ENCODE assay signal across 13 mouse cellular contexts in genomic region chr4:155208613-155209012, GRCm38 (mm10). TPM values are rescaled to one million over a fixed set of nuclear protein-coding genes. Genes with fewer than 3 reads are reported as not detected.
DNase-seq lines count a peak whose midpoint lies in the region; ATAC-seq and TF ChIP-seq lines count a peak whose summit lies in the region.
"Had no signal": no experiment of that assay in that cellular context is flagged by ENCODE, and none has a peak within 500 bp of the region (broad histone marks: within the 10 kb centered on the region; RNA-seq: fewer than 3 reads in every experiment).

No protein-coding gene starts in this region.

- peaks cover 47% of the 10 kb centered on the region for H3K4me1 ChIP-seq in liver, postnatal 0 days (ENCODE audit: insufficient read depth)
- peaks cover 39% of the 10 kb centered on the region for H3K4me1 ChIP-seq in embryonic facial prominence, embryonic 12.5 days
- H3K4me1 ChIP-seq in limb, embryonic 13.5 days, result peaks cover 82% of the 10 kb centered on the region

- no peaks in the 10 kb centered on the region; the same call in 1 of the 2 replicates for H3K36me3 ChIP-seq in liver, postnatal 0 days (replicated peaks; ENCODE audit: insufficient read depth, low read length)
- peaks cover 9% of the 10 kb centered on the region; the same call in 1 of the 2 replicates for H3K36me3 ChIP-seq in embryonic facial prominence, embryonic 12.5 days
- H3K36me3 ChIP-seq in limb, embryonic 13.5 days, result peaks cover 36% of the 10 kb centered on the region

- H3K4me3 ChIP-seq in gastrocnemius, adult 2 months, result peak overlapping the region; percentile 13
- H3K4me3 ChIP-seq in liver, postnatal 0 days (ENCODE audit: low read depth, low read length), result no peak overlapping the region
- no peak overlapping the region for H3K4me3 ChIP-seq in embryonic facial prominence, embryonic 12.5 days
- no peak overlapping the region for H3K4me3 ChIP-seq in limb, embryonic 13.5 days

- no peaks in the 10 kb centered on the region for H3K9me3 ChIP-seq in liver, postnatal 0 days (ENCODE audit: low read length)
- H3K9me3 ChIP-seq in embryonic facial prominence, embryonic 12.5 days, result no peaks in the 10 kb centered on the region
- no peaks in the 10 kb centered on the region for H3K9me3 ChIP-seq in limb, embryonic 13.5 days

- TF ChIP-seq CTCF in gastrocnemius, adult 2 months (IDR thresholded peaks at IDR 0.05), result no peak
- TF ChIP-seq CTCF in liver, postnatal 0 days (IDR thresholded peaks at IDR 0.05; ENCODE audit: low read depth), result no peak

- TF ChIP-seq EP300 in liver, postnatal 0 days (IDR thresholded peaks at IDR 0.05; ENCODE audit: low read depth), result no peak

- 75% methylated on average over 7 of the region's 7 CpGs for WGBS in liver, postnatal 0 days (ENCODE audit: insufficient replicate concordance)
- 54% methylated on average over 7 of the region's 7 CpGs for WGBS in embryonic facial prominence, embryonic 12.5 days
- 69% methylated on average over 7 of the region's 7 CpGs for WGBS in limb, embryonic 13.5 days

- H3K4me2 ChIP-seq in liver, postnatal 0 days (ENCODE audit: low read depth, low read length), result no peak overlapping the region
- no peak overlapping the region for H3K4me2 ChIP-seq in embryonic facial prominence, embryonic 12.5 days (replicated peaks)
- H3K4me2 ChIP-seq in limb, embryonic 13.5 days (replicated peaks), result no peak overlapping the region

- peak overlapping the region; percentile 21; the same call in 1 of the 2 replicates for H3K27ac ChIP-seq in gastrocnemius, adult 2 months
- H3K27ac ChIP-seq in liver, postnatal 0 days (ENCODE audit: low read depth), result peak overlapping the region; percentile 36; the same call in 1 of the 2 replicates
- H3K27ac ChIP-seq in embryonic facial prominence, embryonic 12.5 days, result 0 out of 2 replicates have a peak overlapping the region, but pooled peaks have one; percentile 37
- 0 out of 2 replicates have a peak overlapping the region, but pooled peaks have one; percentile 48 for H3K27ac ChIP-seq in limb, embryonic 13.5 days
- H3K27ac ChIP-seq: macrophage had no signal

- H3K9ac ChIP-seq in liver, postnatal 0 days (replicated peaks), result no peak overlapping the region
- no peak overlapping the region for H3K9ac ChIP-seq in embryonic facial prominence, embryonic 12.5 days
- H3K9ac ChIP-seq in limb, embryonic 13.5 days, result no peak overlapping the region

- no peaks in the 10 kb centered on the region for H3K27me3 ChIP-seq in liver, postnatal 0 days (ENCODE audit: insufficient read depth, low read length)
- H3K27me3 ChIP-seq in embryonic facial prominence, embryonic 12.5 days, result no peaks in the 10 kb centered on the region
- H3K27me3 ChIP-seq in limb, embryonic 13.5 days, result no peaks in the 10 kb centered on the region
- H3K27me3 ChIP-seq: Patski had no signal

- no peak for DNase-seq in gastrocnemius, adult 2 months
- DNase-seq in gastrocnemius, adult 18-20 months (ENCODE audit: low spot score), result no peak
- DNase-seq in liver, postnatal 0 days, result no peak
- DNase-seq in liver, result no peak
- no peak for DNase-seq in adrenal gland, postnatal 10 days
- no peak for DNase-seq in gastrocnemius, postnatal 25 days
- DNase-seq: adrenal gland, postnatal 14 days; heart, postnatal 4 days; thymus, postnatal 36 days had no signal

- intact Hi-C loops in gastrocnemius, adult 2 months (cut with DNase I), result no loop called here

- ATAC-seq in liver, postnatal 0 days, result no peak
- ATAC-seq in embryonic facial prominence, embryonic 12.5 days (ENCODE audit: insufficient number of reproducible peaks, insufficient read depth, low FRiP score, low TSS enrichment), result no peak
- no peak for ATAC-seq in limb, embryonic 13.5 days (ENCODE audit: low FRiP score, low read depth)
- ATAC-seq: Patski had no signal

RNA-seq across cellular contexts. Expression of gene Ski, which starts 13.8 kb away (rescaled TPM):
- total RNA-seq in gastrocnemius, adult 2 months (2021), result 10 to 100 TPM; 28.5 to 35.6 TPM
- total RNA-seq in gastrocnemius, adult 18-20 months (2021), result 10 to 100 TPM; 28.3 to 31.3 TPM
- 3.5 and 3.7 TPM in 2 replicates for polyA plus RNA-seq in liver, postnatal 0 days (2015; fragmentation: Nextera tagmentation; extraction: Ambion mirVana)
- 16.8 and 17.7 TPM in 2 replicates for polyA plus RNA-seq in embryonic facial prominence, embryonic 12.5 days (2016; fragmentation: Nextera tagmentation; extraction: Ambion mirVana)
- 24.4 and 24.8 TPM in 2 replicates for polyA plus RNA-seq in limb, embryonic 13.5 days (2015; fragmentation: Nextera tagmentation; extraction: Ambion mirVana)
- 10 to 100 TPM; 65.3 to 80.4 TPM for total RNA-seq in adrenal gland, postnatal 10 days (2021)
- 10 to 100 TPM; 31.3 to 34.7 TPM for total RNA-seq in gastrocnemius, postnatal 25 days (2021)

RNA-seq across cellular contexts. Expression of gene Faap20, which starts 41.0 kb away (rescaled TPM):
- total RNA-seq in gastrocnemius, adult 2 months (2021), result 1 to 10 TPM; 4.6 to 6.1 TPM
- total RNA-seq in gastrocnemius, adult 18-20 months (2021), result 1 to 10 TPM; 5.2 to 6.6 TPM
- polyA plus RNA-seq in liver, postnatal 0 days (2015; fragmentation: Nextera tagmentation; extraction: Ambion mirVana), result 23.1 and 24.7 TPM in 2 replicates
- polyA plus RNA-seq in embryonic facial prominence, embryonic 12.5 days (2016; fragmentation: Nextera tagmentation; extraction: Ambion mirVana), result 85.1 and 87.4 TPM in 2 replicates
- 92.1 and 97.8 TPM in 2 replicates for polyA plus RNA-seq in limb, embryonic 13.5 days (2015; fragmentation: Nextera tagmentation; extraction: Ambion mirVana)
- total RNA-seq in adrenal gland, postnatal 10 days (2021), result 10 to 100 TPM; 41.1 to 47.3 TPM
- total RNA-seq in gastrocnemius, postnatal 25 days (2021), result 1 to 10 TPM; 5.3 to 8.2 TPM

Comparison
In these comparisons a context has a peak if more than half of its experiments do, and no peak if none do; other contexts are left out.
1. RNA of gene Faap20, which starts 41.0 kb away (total RNA-seq): 41.1 to 47.3 TPM in adrenal gland, postnatal 10 days; 5.3 to 8.2 TPM in gastrocnemius, postnatal 25 days, 5.2 to 6.6 TPM in gastrocnemius, adult 18-20 months and 4.6 to 6.1 TPM in gastrocnemius, adult 2 months; every median in the first group is over 4 times any median in the second.
2. Peak in every context shown above with its lines, with median percentiles within 50 percentile points of each other: H3K27ac ChIP-seq.